Mouse (Mus musculus): Measurements from ENCODE around the gene Abcg5. TPM values are rescaled to one million over a fixed set of nuclear protein-coding genes. Genes with fewer than 3 reads are reported as not detected.

Gene Abcg5
- polyA plus RNA-seq, 1 experiment from 2014 or later: 4.2 TPM

GRCm38 (mm10) chr17:84713563-84714164 lies 30.9 kb upstream of the Abcg5 start:
- Histone ChIP-seq H3K27ac (peak overlapping the region; percentile 59), H3K27me3 (no peaks in the 10 kb centered on the region), H3K4me2 (no peak overlapping the region), H3K9ac (no peak overlapping the region), H3K4me3 (replicated peaks) (no peak overlapping the region), H3K4me1 (peaks cover 47% of the 10 kb centered on the region), H3K36me3 (replicated peaks) (peaks cover 18% of the 10 kb centered on the region), H3K9me3 (no peaks in the 10 kb centered on the region)
- ATAC-seq (ENCODE audit: low FRiP score): peak; percentile 70
- WGBS: 56% methylated on average over 18 of the region's 18 CpGs

- H3K4me2 ChIP-seq: 0 out of 2 replicates have a peak overlapping the region, but pooled peaks have one; percentile 15
- no peaks in the 10 kb centered on the region for H3K9me3 ChIP-seq
- H3K27me3 ChIP-seq: no peaks in the 10 kb centered on the region
- H3K27ac ChIP-seq: no peak overlapping the region
- 49% methylated on average over 17 of the region's 17 CpGs for WGBS
- no peak overlapping the region for H3K9ac ChIP-seq
- H3K4me1 ChIP-seq: peaks cover 25% of the 10 kb centered on the region
- H3K4me3 ChIP-seq (replicated peaks): no peak overlapping the region
- ATAC-seq (ENCODE audit: low FRiP score): peak; percentile 21; the same call in 1 of the 2 replicates
- H3K36me3 ChIP-seq (replicated peaks): peaks cover 26% of the 10 kb centered on the region
Observed at GRCm38 (mm10) chr17:84709403-84709851, 26.6 kb upstream of the Abcg5 start.

- Histone ChIP-seq H3K9ac (no peak overlapping the region), H3K27me3 (no peaks in the 10 kb centered on the region), H3K4me2 (no peak overlapping the region), H3K36me3 (replicated peaks) (peaks cover 29% of the 10 kb centered on the region), H3K4me3 (replicated peaks) (no peak overlapping the region), H3K9me3 (no peaks in the 10 kb centered on the region), H3K27ac (peak overlapping the region; percentile 15; the same call in 1 of the 2 replicates), H3K4me1 (peaks cover 21% of the 10 kb centered on the region)
- WGBS: 81% methylated on average over 7 of the region's 7 CpGs
- ATAC-seq (ENCODE audit: low FRiP score): no peak
Observed at GRCm38 (mm10) chr17:84708818-84709217, 26.0 kb upstream of the Abcg5 start.

- peaks cover 30% of the 10 kb centered on the region for H3K36me3 ChIP-seq (replicated peaks)
- H3K27me3 ChIP-seq: no peaks in the 10 kb centered on the region
- ATAC-seq (ENCODE audit: low FRiP score): no peak
- H3K4me1 ChIP-seq: peaks cover 23% of the 10 kb centered on the region
- WGBS: 66% methylated on average over 4 of the region's 4 CpGs
- H3K9ac ChIP-seq: no peak overlapping the region
- H3K4me2 ChIP-seq: no peak overlapping the region
- no peak overlapping the region for H3K27ac ChIP-seq
- H3K4me3 ChIP-seq (replicated peaks): no peak overlapping the region
- no peaks in the 10 kb centered on the region for H3K9me3 ChIP-seq
Observed at GRCm38 (mm10) chr17:84707407-84707806, 24.6 kb upstream of the Abcg5 start.

GRCm38 (mm10) chr17:84698727-84699126 lies 15.9 kb upstream of the Abcg5 start:
- no peaks in the 10 kb centered on the region for H3K9me3 ChIP-seq
- no peaks in the 10 kb centered on the region; the same call in 1 of the 2 replicates for H3K36me3 ChIP-seq (replicated peaks)
- ATAC-seq (ENCODE audit: low FRiP score): peak; percentile 70
- H3K4me3 ChIP-seq (replicated peaks): no peak overlapping the region
- 22% methylated on average over 5 of the region's 5 CpGs for WGBS
- H3K9ac ChIP-seq: no peak overlapping the region
- peaks cover 14% of the 10 kb centered on the region for H3K4me1 ChIP-seq
- no peak overlapping the region for H3K27ac ChIP-seq
- no peak overlapping the region for H3K4me2 ChIP-seq
- H3K27me3 ChIP-seq: 0 out of 2 replicates have a peak, but pooled peaks cover 17% of the 10 kb centered on the region

- ATAC-seq (ENCODE audit: low FRiP score): no peak
- Histone ChIP-seq H3K36me3 (replicated peaks) (no peaks in the 10 kb centered on the region), H3K27me3 (0 out of 2 replicates have a peak, but pooled peaks cover 17% of the 10 kb centered on the region), H3K4me1 (peaks cover 7% of the 10 kb centered on the region), H3K4me3 (replicated peaks) (no peak overlapping the region), H3K9ac (no peak overlapping the region), H3K27ac (no peak overlapping the region), H3K4me2 (no peak overlapping the region), H3K9me3 (no peaks in the 10 kb centered on the region)
- WGBS: 66% methylated on average over 6 of the region's 6 CpGs
Observed at GRCm38 (mm10) chr17:84696537-84696936, 13.7 kb upstream of the Abcg5 start.

- no peaks in the 10 kb centered on the region; the same call in 1 of the 2 replicates for H3K4me1 ChIP-seq
- 84% methylated on average over 2 of the region's 2 CpGs for WGBS
- H3K36me3 ChIP-seq (replicated peaks): no peaks in the 10 kb centered on the region
- no peak overlapping the region for H3K4me2 ChIP-seq
- H3K4me3 ChIP-seq (replicated peaks): no peak overlapping the region
- no peak overlapping the region for H3K27ac ChIP-seq
- no peak for ATAC-seq (ENCODE audit: low FRiP score)
- H3K9ac ChIP-seq: no peak overlapping the region
- 0 out of 2 replicates have a peak, but pooled peaks cover 10% of the 10 kb centered on the region for H3K27me3 ChIP-seq
- H3K9me3 ChIP-seq: no peaks in the 10 kb centered on the region
Observed at GRCm38 (mm10) chr17:84693741-84694140, 10.9 kb upstream of the Abcg5 start.

- Histone ChIP-seq H3K27ac (no peak overlapping the region), H3K4me3 (replicated peaks) (no peak overlapping the region), H3K4me2 (no peak overlapping the region), H3K36me3 (replicated peaks) (no peaks in the 10 kb centered on the region), H3K4me1 (no peaks in the 10 kb centered on the region; the same call in 1 of the 2 replicates), H3K9me3 (no peaks in the 10 kb centered on the region), H3K9ac (no peak overlapping the region), H3K27me3 (no peaks in the 10 kb centered on the region)
- ATAC-seq (ENCODE audit: low FRiP score): no peak
- WGBS: 88% methylated on average over 5 of the region's 5 CpGs
Observed at GRCm38 (mm10) chr17:84690111-84690510, 7.3 kb upstream of the Abcg5 start.

- H3K27ac ChIP-seq: no peak overlapping the region
- no peak for ATAC-seq (ENCODE audit: low FRiP score)
- no peak overlapping the region for H3K4me2 ChIP-seq
- H3K4me3 ChIP-seq (replicated peaks): no peak overlapping the region
- H3K27me3 ChIP-seq: no peaks in the 10 kb centered on the region
- no peaks in the 10 kb centered on the region for H3K36me3 ChIP-seq (replicated peaks)
- 86% methylated on average over 5 of the region's 5 CpGs for WGBS
- H3K9me3 ChIP-seq: no peaks in the 10 kb centered on the region
- H3K9ac ChIP-seq: no peak overlapping the region
- no peaks in the 10 kb centered on the region; the same call in 1 of the 2 replicates for H3K4me1 ChIP-seq
Observed at GRCm38 (mm10) chr17:84689316-84689715, 6.5 kb upstream of the Abcg5 start.

- H3K9ac ChIP-seq: no peak overlapping the region
- no peaks in the 10 kb centered on the region for H3K4me1 ChIP-seq
- ATAC-seq (ENCODE audit: low FRiP score): no peak
- H3K4me3 ChIP-seq (replicated peaks): no peak overlapping the region
- WGBS: 88% methylated on average over 11 of the region's 11 CpGs
- H3K9me3 ChIP-seq: no peaks in the 10 kb centered on the region
- H3K4me2 ChIP-seq: no peak overlapping the region
- no peak overlapping the region for H3K27ac ChIP-seq
- H3K27me3 ChIP-seq: no peaks in the 10 kb centered on the region
- H3K36me3 ChIP-seq (replicated peaks): no peaks in the 10 kb centered on the region
Observed at GRCm38 (mm10) chr17:84688834-84689233, 6.0 kb upstream of the Abcg5 start.

- 73% methylated on average over 5 of the region's 5 CpGs for WGBS
- Histone ChIP-seq H3K4me2 (no peak overlapping the region), H3K27ac (no peak overlapping the region), H3K27me3 (no peaks in the 10 kb centered on the region), H3K4me1 (no peaks in the 10 kb centered on the region), H3K9me3 (no peaks in the 10 kb centered on the region), H3K4me3 (replicated peaks) (no peak overlapping the region), H3K9ac (no peak overlapping the region), H3K36me3 (replicated peaks) (no peaks in the 10 kb centered on the region)
- ATAC-seq (ENCODE audit: low FRiP score): no peak
Observed at GRCm38 (mm10) chr17:84687994-84688393, 5.2 kb upstream of the Abcg5 start.

- no peak overlapping the region for H3K27ac ChIP-seq
- no peak for ATAC-seq (ENCODE audit: low FRiP score)
- no peaks in the 10 kb centered on the region for H3K9me3 ChIP-seq
- no peaks in the 10 kb centered on the region for H3K4me1 ChIP-seq
- no peaks in the 10 kb centered on the region for H3K27me3 ChIP-seq
- 80% methylated on average over 4 of the region's 4 CpGs for WGBS
- H3K4me2 ChIP-seq: no peak overlapping the region
- H3K9ac ChIP-seq: no peak overlapping the region
- H3K36me3 ChIP-seq (replicated peaks): no peaks in the 10 kb centered on the region
- H3K4me3 ChIP-seq (replicated peaks): no peak overlapping the region
Observed at GRCm38 (mm10) chr17:84685286-84685685, 2.5 kb upstream of the Abcg5 start.

- H3K4me1 ChIP-seq: no peaks in the 10 kb centered on the region
- H3K9me3 ChIP-seq: no peaks in the 10 kb centered on the region
- ATAC-seq (ENCODE audit: low FRiP score): no peak
- H3K4me3 ChIP-seq (replicated peaks): no peak overlapping the region
- H3K27me3 ChIP-seq: no peaks in the 10 kb centered on the region
- WGBS: 59% methylated on average over 6 of the region's 6 CpGs
- H3K4me2 ChIP-seq: no peak overlapping the region
- no peaks in the 10 kb centered on the region for H3K36me3 ChIP-seq (replicated peaks)
- no peak overlapping the region for H3K9ac ChIP-seq
- no peak overlapping the region for H3K27ac ChIP-seq
Observed at GRCm38 (mm10) chr17:84684284-84684683, 1.5 kb upstream of the Abcg5 start.
